Mouse (Mus musculus) heart, postnatal 0 days (tissue): ENCODE results near the gene Gphn. TPM values are rescaled to one million over a fixed set of nuclear protein-coding genes. Genes with fewer than 3 reads are reported as not detected.

Experiments
- ATAC-seq: fragments of 200-750 bp; cut with Nextera tagmentation; 2 replicates; pipeline ENCODE4 v1.8.0; 2017; ENCODE audit warnings: low read depth, moderate number of reproducible peaks, moderate library complexity; ENCODE audit not compliant: insufficient read depth
- DNase-seq: peaks from one replicate; pipeline ENCODE4 v3.0.0-alpha.2; 2016; ENCODE audit warnings: low spot score
- H3K27ac ChIP-seq: fragments of 300-500 bp; sonication (generic); 2 replicates; pipeline ENCODE4 v1.5.1; 2014; ENCODE audit warnings: low read depth, mild to moderate bottlenecking
- H3K27me3 ChIP-seq: fragments of 300-500 bp; sonication (generic); 2 replicates; pipeline ENCODE4 v1.6.1; 2014; ENCODE audit warnings: low read length, mixed read lengths; ENCODE audit not compliant: control insufficient read depth, insufficient read depth
- H3K36me3 ChIP-seq: fragments of 300-500 bp; sonication (generic); replicated peaks from 2 replicates; pipeline ENCODE4 v1.6.1; 2014; ENCODE audit warnings: low read length, mixed read lengths; ENCODE audit not compliant: control insufficient read depth, insufficient read depth
- H3K4me1 ChIP-seq: fragments of 300-500 bp; sonication (generic); 2 replicates; pipeline ENCODE4 v1.6.1; 2014; ENCODE audit warnings: antibody characterized with exemption; ENCODE audit not compliant: control insufficient read depth, insufficient read depth
- H3K4me2 ChIP-seq: fragments of 300-500 bp; sonication (generic); 2 replicates; pipeline ENCODE4 v1.6.1; 2014; ENCODE audit warnings: low read depth, mild to moderate bottlenecking, low read length, moderate library complexity
- H3K4me3 ChIP-seq: fragments of 300-500 bp; sonication (generic); 2 replicates; pipeline ENCODE4 v1.5.1; 2014; ENCODE audit warnings: low read depth, low read length
- H3K9ac ChIP-seq: fragments of 300-500 bp; sonication (generic); replicated peaks from 2 replicates; pipeline ENCODE4 v1.6.1; 2014; ENCODE audit warnings: low read depth, low read length, mixed read lengths
- H3K9me3 ChIP-seq: fragments of 300-500 bp; sonication (generic); replicated peaks from 2 replicates; pipeline ENCODE4 v1.6.1; 2016; ENCODE audit warnings: low read length; ENCODE audit not compliant: control insufficient read depth
- CTCF ChIP-seq: IDR thresholded peaks from 2 replicates; pipeline ENCODE4 v1.5.1; 2016; ENCODE audit warnings: antibody characterized with exemption, control low read depth, low read depth
- EP300 ChIP-seq: IDR thresholded peaks from 2 replicates; pipeline ENCODE4 v1.6.1; 2016; ENCODE audit warnings: antibody characterized with exemption, low read depth
- WGBS: fragments of 180-500 bp; shearing (Covaris S2); extraction: QIAGEN DNeasy Blood & Tissue Kit; methylation state at CpG from one replicate; pipeline ENCODE4 v1.1.7; 2014; 5-methylcytosine and 5-hydroxymethylcytosine counted together
- polyA plus RNA-seq: library from polyadenylated mRNA; unstranded; fragments of >200 nt; fragmentation: Nextera tagmentation; extraction: Ambion mirVana; gene quantifications from 2 replicates; pipeline ENCODE4 v1.2.1, GENCODE M21; 2015
- total RNA-seq: library from RNA; depleted of rRNA; stranded (reverse); fragments of >200 nt; gene quantifications from 2 replicates; pipeline ENCODE4 v1.2.3, GENCODE M21; 2014; ENCODE audit warnings: low replicate concordance

Gene Gphn
- total and polyA plus RNA-seq, 2 experiments from 2014 or later: 12.4 to 15.2 TPM

DNA sequence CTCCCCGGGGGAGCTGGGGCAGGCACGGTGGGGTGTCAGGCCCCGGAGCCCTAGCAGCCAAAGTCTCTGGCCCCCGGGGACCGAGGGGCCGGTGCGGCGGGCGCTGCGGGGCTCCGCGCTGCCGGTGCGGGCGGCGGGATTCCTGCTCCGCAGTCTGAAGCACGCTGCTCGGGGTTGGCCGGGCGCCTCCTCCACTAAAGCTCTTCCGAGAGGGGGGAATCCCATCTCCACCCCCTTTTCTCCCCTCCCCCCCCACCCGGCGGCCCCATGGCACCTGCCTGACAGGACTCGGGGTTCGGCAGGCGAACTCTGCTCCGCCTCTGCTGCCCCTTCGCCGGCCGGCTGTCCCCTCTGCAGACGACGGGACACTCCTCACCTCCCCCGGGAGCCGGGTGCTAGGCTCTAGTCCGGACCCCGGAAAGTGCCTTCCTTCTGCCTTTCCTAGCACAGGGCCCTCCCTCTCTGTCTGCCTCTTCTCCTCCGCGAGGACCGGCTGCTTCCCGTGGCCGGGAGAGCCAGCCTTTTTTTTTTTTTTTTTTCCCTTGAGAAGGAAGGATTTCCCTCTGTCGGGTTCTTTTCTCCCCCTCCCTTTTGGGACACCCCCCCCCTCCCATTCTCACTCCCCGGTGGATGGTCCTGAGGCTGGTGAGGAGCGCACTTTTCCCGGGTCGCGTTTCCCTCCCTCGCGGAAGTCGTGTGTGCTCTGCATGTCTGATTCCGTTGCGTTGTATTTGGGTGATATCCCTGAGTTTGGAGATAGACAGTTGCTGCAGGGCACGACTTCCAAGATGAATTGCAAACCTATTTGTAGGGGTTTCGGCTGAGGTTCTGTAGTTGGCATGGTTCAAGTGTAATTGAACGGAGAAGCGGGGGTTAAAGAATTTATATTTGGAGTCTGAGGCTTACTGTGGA is 1.1 kb downstream of the Gphn start:
- peak; percentile 24 for DNase-seq
- H3K9me3 ChIP-seq: no peaks in the 10 kb centered on the region
- H3K27ac ChIP-seq: peak overlapping the region; percentile 98
- peak overlapping the region; percentile 90 for H3K4me3 ChIP-seq
- peak overlapping the region; percentile 89 for H3K9ac ChIP-seq
- H3K27me3 ChIP-seq: no peaks in the 10 kb centered on the region
- peaks cover 4% of the 10 kb centered on the region; the same call in 1 of the 2 replicates for H3K4me1 ChIP-seq
- H3K4me2 ChIP-seq: peak overlapping the region; percentile 92
- H3K36me3 ChIP-seq: no peaks in the 10 kb centered on the region
- under 1% methylated on average over 38 of the region's 57 CpGs for WGBS
- ATAC-seq: peak; percentile 19
- TF ChIP-seq EP300: no peak
- no peak for TF ChIP-seq CTCF

DNA sequence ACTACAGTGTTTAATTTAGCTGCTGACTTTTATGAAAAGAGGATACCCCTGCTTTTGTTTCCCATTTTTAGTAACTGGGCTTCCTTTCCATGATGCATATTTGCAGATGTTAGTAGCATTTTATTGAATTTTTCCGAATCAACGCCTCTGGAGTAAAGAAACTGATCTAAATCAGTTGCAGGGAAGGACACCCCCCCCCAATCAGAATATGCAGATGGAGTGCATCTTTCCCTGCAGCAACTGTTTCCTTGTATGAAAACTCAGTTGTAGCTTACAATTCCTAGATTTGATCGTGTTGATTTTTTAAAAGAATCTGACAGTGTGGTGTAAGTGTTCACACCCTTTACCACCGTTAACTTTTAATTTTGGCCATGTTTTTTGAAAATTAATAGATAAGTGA is 2.0 kb downstream of the Gphn start:
- no peaks in the 10 kb centered on the region for H3K27me3 ChIP-seq
- no peaks in the 10 kb centered on the region for H3K36me3 ChIP-seq
- peak overlapping the region; percentile 92 for H3K4me2 ChIP-seq
- TF ChIP-seq CTCF (no peak), EP300 (no peak)
- no peak overlapping the region for H3K9ac ChIP-seq
- ATAC-seq (no peak), DNase-seq (no peak)
- peak overlapping the region; percentile 90 for H3K4me3 ChIP-seq
- H3K4me1 ChIP-seq: peaks cover 4% of the 10 kb centered on the region; the same call in 1 of the 2 replicates
- WGBS: 53% methylated on average over 4 of the region's 4 CpGs
- no peak overlapping the region for H3K27ac ChIP-seq
- no peaks in the 10 kb centered on the region for H3K9me3 ChIP-seq

DNA sequence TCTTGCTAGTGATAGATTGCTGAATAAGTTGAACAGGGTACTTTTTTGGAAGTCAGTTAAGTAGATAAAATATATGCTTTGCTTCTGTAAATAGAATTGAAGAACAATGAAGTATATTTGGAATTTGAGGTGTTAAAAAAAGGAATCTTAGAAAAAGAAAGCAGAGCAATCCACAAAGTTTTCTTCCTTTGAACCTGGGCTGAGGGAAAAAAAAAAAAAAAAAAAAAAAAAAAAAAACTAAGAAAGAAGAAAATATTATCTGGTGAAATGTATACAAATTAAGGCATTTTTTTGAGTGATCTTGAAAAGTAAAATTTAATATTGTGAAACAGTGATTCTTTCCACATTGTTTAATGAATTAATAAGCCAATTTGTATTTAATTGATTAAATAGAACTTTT is 6.4 kb downstream of the Gphn start:
- Histone ChIP-seq H3K27me3 (no peaks in the 10 kb centered on the region), H3K9me3 (no peaks in the 10 kb centered on the region), H3K4me2 (no peak overlapping the region), H3K27ac (no peak overlapping the region), H3K36me3 (no peaks in the 10 kb centered on the region), H3K4me1 (peaks cover 4% of the 10 kb centered on the region; the same call in 1 of the 2 replicates), H3K4me3 (no peak overlapping the region), H3K9ac (no peak overlapping the region)
- ATAC-seq (no peak), DNase-seq (no peak)
- TF ChIP-seq CTCF (no peak), EP300 (no peak)

DNA sequence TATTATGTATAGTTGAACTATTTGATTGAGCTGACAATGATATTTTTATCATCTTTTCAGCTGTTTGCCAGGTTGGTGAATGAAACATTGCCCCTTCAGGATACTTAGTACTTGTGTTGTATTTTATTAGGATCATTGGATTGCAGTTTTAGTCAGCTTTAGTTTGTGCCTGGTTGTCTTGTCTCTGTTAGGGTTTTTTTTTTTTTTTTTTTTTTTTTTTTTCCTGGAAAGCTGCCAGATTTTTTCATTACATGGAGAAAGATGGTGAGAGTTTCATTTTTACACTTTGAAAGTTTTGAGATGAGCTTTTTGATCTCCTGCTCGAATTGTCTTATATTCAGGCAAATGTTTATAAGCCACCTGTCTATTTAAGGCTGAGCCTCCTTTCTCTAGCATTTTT is 22.2 kb downstream of the Gphn start:
- no peak for ATAC-seq
- H3K36me3 ChIP-seq: no peaks in the 10 kb centered on the region
- H3K9ac ChIP-seq: no peak overlapping the region
- H3K9me3 ChIP-seq: no peaks in the 10 kb centered on the region
- no peak overlapping the region for H3K27ac ChIP-seq
- no peak overlapping the region for H3K4me3 ChIP-seq
- TF ChIP-seq CTCF (no peak), EP300 (no peak)
- DNase-seq: no peak
- H3K4me1 ChIP-seq: no peaks in the 10 kb centered on the region
- H3K27me3 ChIP-seq: no peaks in the 10 kb centered on the region
- H3K4me2 ChIP-seq: no peak overlapping the region
- WGBS: 52% methylated on average over 1 of the region's 1 CpGs

DNA sequence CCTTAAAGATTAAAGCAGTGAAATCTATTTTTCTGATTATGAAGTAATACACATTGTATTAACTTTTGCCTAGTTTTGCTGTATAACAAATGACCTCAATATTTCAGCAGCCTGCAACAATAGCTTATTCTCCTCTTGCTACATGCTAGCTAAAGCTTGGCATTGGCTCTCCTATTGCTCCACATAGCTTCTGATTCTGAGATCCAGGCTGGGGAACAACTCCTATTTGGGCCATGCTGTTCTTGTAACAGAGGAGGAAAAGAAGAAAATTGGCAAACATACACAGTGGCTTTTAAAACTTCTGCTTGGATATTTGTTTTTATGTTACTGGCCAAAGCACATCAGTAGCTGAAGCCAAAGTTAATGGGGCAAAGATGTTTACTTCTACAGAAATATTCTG is 23.0 kb downstream of the Gphn start:
- H3K4me1 ChIP-seq: no peaks in the 10 kb centered on the region
- no peaks in the 10 kb centered on the region for H3K36me3 ChIP-seq
- H3K27me3 ChIP-seq: no peaks in the 10 kb centered on the region
- H3K4me3 ChIP-seq: no peak overlapping the region
- TF ChIP-seq EP300: no peak
- no peak for TF ChIP-seq CTCF
- DNase-seq: no peak
- ATAC-seq: no peak
- no peak overlapping the region for H3K4me2 ChIP-seq
- H3K27ac ChIP-seq: no peak overlapping the region
- no peak overlapping the region for H3K9ac ChIP-seq
- no peaks in the 10 kb centered on the region for H3K9me3 ChIP-seq

DNA sequence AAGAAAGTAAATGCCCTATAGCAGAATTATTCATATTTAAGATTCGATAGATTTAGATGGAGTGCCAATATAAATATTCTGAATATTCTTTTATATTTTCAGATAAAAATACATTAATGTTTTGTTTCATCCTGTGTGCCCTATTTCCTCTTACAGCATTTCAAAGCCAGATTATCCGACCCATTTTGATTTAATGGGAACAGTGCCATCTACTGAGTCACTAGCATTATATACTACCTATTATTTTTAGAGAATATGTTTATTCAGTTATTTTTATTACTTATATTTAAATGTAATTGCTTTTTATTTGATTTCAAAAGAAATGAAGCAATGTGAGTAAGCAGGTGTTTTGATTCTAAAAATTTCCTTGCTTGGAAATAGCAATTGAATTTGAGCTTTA is 51.2 kb downstream of the Gphn start:
- TF ChIP-seq CTCF (no peak), EP300 (no peak)
- H3K9ac ChIP-seq: no peak overlapping the region
- DNase-seq (no peak), ATAC-seq (no peak)
- no peaks in the 10 kb centered on the region for H3K36me3 ChIP-seq
- no peaks in the 10 kb centered on the region for H3K9me3 ChIP-seq
- H3K4me2 ChIP-seq: no peak overlapping the region
- no peaks in the 10 kb centered on the region for H3K4me1 ChIP-seq
- no peak overlapping the region for H3K27ac ChIP-seq
- no peak overlapping the region for H3K4me3 ChIP-seq
- whole genome bisulfite sequencing: 54% methylated on average over 2 of the region's 2 CpGs
- H3K27me3 ChIP-seq: no peaks in the 10 kb centered on the region
